Mouse (Mus musculus) MN1 (cell line): ENCODE results near the gene Grin2d.
"Not testable (repeated sequence)": the region's sequence is repeated elsewhere in the genome, so short reads cannot be mapped to it uniquely, and the experiment has no call there.

Experiments used
- DNase-seq: peaks from one replicate; pipeline ENCODE4 v3.0.0-alpha.2; 2016; ENCODE audit warnings: low spot score

Gene Grin2d

GRCm38 (mm10) chr7:45878278-45878677, at the start of gene Grin2d:
TSS of gene Grin2d (minus strand) at chr7:45878378.
- DNase-seq: not testable (repeated sequence)

GRCm38 (mm10) chr7:45924429-45924816, 46.2 kb upstream of the Grin2d start:
- no peak for DNase-seq

- no peak for DNase-seq
Measured at GRCm38 (mm10) chr7:45923762-45924428, 45.7 kb upstream of the Grin2d start, which contains the start of gene Ccdc114. TSS of gene Ccdc114 (plus strand) at chr7:45924072.

GRCm38 (mm10) chr7:45922928-45923761, 45.0 kb upstream of the Grin2d start:
- DNase-seq: no peak

GRCm38 (mm10) chr7:45921950-45922600, 43.9 kb upstream of the Grin2d start:
- DNase-seq: no peak

GRCm38 (mm10) chr7:45921242-45921621, 43.1 kb upstream of the Grin2d start, which contains the start of gene Emp3:
TSS of gene Emp3 (minus strand) at chr7:45921404.
- DNase-seq: no peak

- DNase-seq: peak; percentile 69
Measured at GRCm38 (mm10) chr7:45920583-45921241, 42.5 kb upstream of the Grin2d start.

GRCm38 (mm10) chr7:45919761-45920160, 41.6 kb upstream of the Grin2d start:
- DNase-seq: no peak

GRCm38 (mm10) chr7:45919083-45919671, 41.0 kb upstream of the Grin2d start:
- no peak for DNase-seq

- DNase-seq: no peak
Measured at GRCm38 (mm10) chr7:45917926-45918325, 39.7 kb upstream of the Grin2d start.

- DNase-seq: peak; percentile 13
Measured at GRCm38 (mm10) chr7:45917004-45917704, 39.0 kb upstream of the Grin2d start.

GRCm38 (mm10) chr7:45916056-45917003, 38.2 kb upstream of the Grin2d start:
- peak; percentile 91 for DNase-seq

- no peak for DNase-seq
Measured at GRCm38 (mm10) chr7:45915011-45915410, 36.8 kb upstream of the Grin2d start.

GRCm38 (mm10) chr7:45914067-45914466, 35.9 kb upstream of the Grin2d start:
- no peak for DNase-seq

- DNase-seq: no peak
Measured at GRCm38 (mm10) chr7:45909145-45909544, 31.0 kb upstream of the Grin2d start.

GRCm38 (mm10) chr7:45908384-45908783, 30.2 kb upstream of the Grin2d start:
- DNase-seq: no peak

- DNase-seq: no peak
Measured at GRCm38 (mm10) chr7:45906622-45907021, 28.4 kb upstream of the Grin2d start.

GRCm38 (mm10) chr7:45902481-45903002, 24.4 kb upstream of the Grin2d start:
- DNase-seq: no peak

- DNase-seq: peak; percentile 47
Measured at GRCm38 (mm10) chr7:45901562-45901961, 23.4 kb upstream of the Grin2d start.

GRCm38 (mm10) chr7:45898125-45898524, 19.9 kb upstream of the Grin2d start:
- DNase-seq: peak; percentile 39
